Mouse (Mus musculus) spleen, postnatal 36 days (tissue): ENCODE results near the gene Actl9.

Experiments
- DNase-seq, 2 experiments: peaks; one replicate each; pipeline ENCODE4 v3.0.0; 2022; ENCODE audit warnings: low spot score in 2 of 2, mixed read lengths in 1 of 2

Gene Actl9

DNA sequence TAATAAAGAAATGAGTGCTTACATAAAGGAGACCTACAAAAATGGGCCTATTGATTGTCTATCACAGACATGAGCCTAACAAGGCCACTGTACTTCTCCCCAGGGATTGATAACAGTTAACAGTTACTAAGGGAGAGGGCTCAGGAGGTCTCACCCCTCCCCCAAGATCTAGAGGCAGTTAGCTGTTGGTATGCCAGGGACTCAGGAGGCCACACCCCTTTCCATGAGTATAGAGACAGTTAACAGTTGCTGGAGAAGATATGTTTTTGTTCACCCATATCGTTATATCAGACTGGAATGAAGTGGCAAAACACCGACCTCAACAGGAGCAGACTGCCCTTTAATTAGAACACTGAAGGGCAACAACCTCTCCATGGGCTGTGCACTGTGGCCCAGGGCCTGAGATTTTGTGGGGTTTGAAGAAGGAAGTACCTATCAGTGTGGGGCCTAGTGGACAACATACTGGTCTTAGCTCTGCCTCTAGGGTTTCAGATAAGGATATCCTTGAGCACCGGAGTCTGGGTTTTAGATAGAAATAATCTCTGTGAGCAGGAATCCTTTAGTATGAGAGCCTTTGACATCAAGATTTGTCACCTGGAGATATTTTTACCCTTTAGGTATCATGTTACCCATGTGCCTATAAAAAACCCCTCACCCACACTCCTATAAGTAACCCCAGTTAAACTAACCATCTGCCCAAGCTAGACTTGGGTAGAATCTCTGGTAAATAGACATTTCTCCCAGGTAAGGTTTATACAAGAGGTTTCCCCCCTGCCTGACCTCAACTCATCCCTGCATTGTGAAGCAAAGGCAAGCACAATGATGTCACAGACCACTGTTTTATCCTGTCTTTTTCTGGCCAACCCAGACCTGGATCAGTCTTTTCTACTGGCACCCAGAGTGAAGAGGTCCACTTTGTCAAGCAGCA lies at the start of gene Actl9:
TSS of gene Actl9 (plus strand) at position 878 of the 928 bp plus-strand sequence.
- no peak for DNase-seq

DNA sequence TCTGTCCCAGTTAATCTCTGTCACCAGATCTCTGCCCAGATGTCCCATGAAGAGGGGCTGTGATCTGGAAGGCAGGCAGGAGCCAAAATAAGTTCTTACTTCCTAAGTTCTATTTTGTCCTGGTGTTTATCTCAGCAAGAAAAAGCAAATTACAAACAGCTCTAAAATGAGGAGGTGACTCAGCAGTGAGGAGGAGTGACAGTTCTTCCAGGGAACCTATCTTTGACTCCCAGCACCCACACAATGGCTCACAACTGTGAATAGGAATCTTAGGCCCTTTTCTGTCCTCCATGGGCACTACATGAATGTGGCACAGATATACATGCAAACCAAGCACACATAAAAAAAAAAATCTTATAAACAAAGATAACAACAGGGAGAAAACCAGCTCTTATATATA lies 47.0 kb upstream of the Actl9 start:
- no peak for DNase-seq

DNA sequence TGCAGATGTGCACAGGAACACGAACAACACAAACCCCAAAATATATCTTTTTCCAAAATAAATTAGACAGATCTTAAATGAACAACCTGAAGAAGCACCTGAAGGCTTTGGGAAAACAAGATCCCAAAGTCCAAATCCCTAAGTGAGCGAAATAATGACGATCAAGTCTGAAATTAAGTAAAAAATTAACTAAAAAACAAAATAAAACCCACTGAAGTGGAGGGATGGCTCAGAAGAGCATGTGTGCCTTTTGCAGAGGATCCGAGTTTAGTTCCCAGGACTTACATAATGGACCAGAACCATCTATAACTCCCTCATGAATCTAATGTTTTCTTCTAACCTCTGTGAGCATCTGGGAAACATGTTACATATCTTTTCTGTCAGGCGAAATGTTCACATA lies 40.4 kb upstream of the Actl9 start:
- no peak for DNase-seq

DNA sequence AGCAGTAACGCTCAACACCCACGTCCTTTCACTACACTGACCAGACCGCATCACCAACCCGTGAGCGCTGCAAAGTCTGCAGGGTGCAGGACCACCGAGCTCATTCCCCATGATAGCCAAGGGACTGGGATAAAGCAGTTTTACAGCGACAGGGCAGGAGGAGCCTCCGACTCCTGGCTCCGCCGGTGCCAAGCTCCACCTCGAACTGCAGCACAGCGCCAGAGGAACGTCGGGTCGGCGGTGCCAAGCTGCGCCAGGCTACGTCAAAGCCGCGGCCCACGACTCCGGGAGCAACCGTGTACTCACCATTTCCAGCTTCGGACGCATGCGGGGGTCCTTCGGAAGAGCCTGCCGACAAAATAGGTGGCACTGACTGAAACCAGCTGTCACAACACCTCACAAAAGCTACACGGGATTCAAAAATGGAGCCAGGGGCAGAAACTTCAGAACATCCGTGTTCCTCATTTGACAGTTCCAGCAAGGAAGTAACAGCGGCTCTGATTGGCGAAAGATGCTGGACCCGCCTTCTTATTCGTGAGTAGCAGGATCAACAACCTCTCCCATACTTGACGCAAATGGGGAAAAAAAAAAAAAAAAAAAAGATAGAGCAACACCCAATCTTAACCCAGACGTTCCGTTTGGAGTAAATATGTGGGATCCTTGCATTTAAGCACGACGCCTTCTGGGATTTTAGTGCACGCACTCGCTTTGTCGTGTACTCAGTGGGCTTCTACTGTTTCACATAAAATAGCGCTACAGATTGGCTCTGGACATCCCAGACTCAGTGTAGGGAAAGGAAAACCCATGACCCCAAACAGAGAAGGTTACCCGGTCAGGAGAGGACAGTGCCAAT lies 38.3 kb upstream of the Actl9 start, which contains the start of gene Zfp101:
TSS of gene Zfp101 (minus strand) at position 460 of the 853 bp plus-strand sequence.
- DNase-seq: peak; percentile 85 to 90

DNA sequence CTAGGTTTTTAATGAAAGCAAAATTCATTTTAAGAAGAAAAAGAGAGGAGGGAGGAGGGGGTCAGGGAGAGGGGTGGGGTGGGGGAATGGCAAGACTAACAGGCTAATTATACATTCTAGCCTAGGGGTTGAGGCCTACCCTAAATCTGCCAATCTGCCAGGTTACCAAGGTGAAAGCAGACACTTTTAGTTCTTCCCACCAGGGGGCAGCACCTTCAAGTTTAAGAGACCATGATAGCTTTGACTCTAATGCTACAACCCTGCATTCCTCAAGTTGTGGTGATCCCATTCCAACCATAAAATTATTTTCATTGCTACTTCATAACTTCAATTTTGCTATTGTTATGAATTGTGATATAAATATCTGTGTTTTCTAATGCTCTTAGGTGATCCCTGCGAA lies 6.5 kb downstream of the Actl9 start:
- DNase-seq: peak; percentile 45 to 60

DNA sequence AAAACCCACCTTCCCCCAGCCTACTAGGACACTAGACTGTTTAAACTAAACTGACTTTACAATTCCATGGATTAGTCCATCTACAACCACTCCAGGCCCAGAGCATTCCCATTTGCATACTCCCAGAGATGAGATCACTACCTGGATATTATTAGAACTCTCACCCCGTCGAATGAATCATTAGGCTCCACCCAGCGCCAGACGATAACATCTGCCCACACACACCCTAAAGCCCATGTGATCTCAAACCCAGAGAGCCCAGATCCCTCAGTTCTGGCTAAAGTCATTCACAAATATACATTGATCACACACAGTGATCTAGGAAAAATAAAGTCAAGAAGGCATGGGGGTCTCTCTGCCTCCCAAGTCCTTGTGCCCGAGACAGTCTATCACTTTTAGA lies 7.2 kb downstream of the Actl9 start:
- DNase-seq: no peak

DNA sequence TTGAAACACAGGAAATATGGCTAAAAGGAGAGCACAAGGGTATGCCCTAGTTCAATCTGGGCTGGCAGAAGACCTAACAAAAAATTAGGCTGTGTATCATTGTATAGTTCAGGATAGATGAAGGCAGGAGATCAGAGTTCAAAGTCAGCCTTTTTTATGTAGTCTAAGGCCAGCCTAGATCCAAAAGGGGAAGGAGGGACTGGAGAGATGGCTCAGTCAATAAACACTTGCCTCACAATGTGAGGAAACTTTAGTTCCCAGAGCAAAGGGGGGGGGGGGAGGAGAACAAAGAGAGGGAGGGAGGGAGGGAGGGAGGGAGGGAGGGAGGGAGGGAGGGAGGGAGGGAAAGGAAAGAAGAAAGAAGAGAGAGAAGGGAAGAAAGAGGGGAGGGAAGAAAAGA lies 8.5 kb downstream of the Actl9 start:
- DNase-seq: no peak

DNA sequence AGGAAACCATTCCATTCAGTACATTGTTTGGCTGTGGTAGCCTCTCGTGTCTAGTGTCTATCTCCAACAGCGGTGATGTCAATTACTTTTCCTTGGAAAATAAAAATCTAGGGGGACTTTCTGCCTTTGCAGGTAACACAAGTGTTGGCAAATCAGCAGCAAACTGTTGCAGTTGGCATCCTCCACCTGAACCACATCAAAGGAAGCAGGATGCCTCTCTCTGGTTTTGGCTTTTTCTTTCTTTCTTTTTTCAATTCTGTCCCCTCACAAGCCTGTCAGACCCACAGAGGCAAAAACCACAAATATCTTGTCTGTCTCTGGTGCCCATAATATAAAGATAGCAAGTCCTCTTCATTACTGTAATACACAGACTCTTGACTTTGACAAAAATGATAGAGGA lies 23.9 kb downstream of the Actl9 start:
- DNase-seq: no peak

DNA sequence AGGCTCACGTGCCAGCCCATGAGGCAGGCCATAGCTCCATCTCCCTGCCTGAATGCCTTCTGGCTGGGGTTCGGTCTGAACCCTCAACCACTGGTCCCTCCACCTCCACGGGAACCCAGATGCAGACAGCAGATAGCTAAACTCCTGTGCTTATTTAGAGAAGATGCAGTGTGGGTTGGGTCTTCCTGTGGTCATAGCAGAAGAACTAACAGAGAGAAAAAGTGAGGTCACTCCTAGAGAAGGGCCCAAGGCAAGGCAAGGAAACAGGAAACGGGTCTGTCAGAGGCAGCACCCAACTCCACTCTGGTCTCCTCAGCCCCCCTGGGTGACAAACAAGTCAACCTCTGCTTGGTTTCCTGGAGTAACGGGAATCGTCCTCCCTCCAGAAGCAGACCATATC lies 38.5 kb downstream of the Actl9 start:
- no peak for DNase-seq
